Mouse (Mus musculus) heart, embryonic 16.5 days (tissue): Measurements from ENCODE around the gene Zbtb20. TPM values are rescaled to one million over a fixed set of nuclear protein-coding genes. Genes with fewer than 3 reads are reported as not detected.

Experiments used
- ATAC-seq: fragments of 200-750 bp; cut with Nextera tagmentation; replicated peaks from 2 replicates; pipeline ENCODE4 v1.8.0; 2017; ENCODE audit warnings: moderate number of reproducible peaks; ENCODE audit not compliant: insufficient read depth, low FRiP score; ENCODE audit errors: extremely low read depth
- H3K27ac ChIP-seq: fragments of 300-500 bp; sonication (generic); 2 replicates; pipeline ENCODE4 v1.5.1; 2014; ENCODE audit warnings: mild to moderate bottlenecking, low read length, control low read depth, moderate library complexity
- H3K27me3 ChIP-seq: fragments of 300-500 bp; sonication (generic); 2 replicates; pipeline ENCODE4 v1.6.1; 2014; ENCODE audit warnings: low read length, mixed read lengths; ENCODE audit not compliant: control insufficient read depth, insufficient read depth
- H3K36me3 ChIP-seq: fragments of 300-500 bp; sonication (generic); 2 replicates; pipeline ENCODE4 v1.6.1; 2014; ENCODE audit not compliant: control insufficient read depth, insufficient read depth
- H3K4me1 ChIP-seq: fragments of 300-500 bp; sonication (generic); 2 replicates; pipeline ENCODE4 v1.6.1; 2014; ENCODE audit warnings: low read length, mixed read lengths; ENCODE audit not compliant: control insufficient read depth, insufficient read depth
- H3K4me2 ChIP-seq: fragments of 300-500 bp; sonication (generic); 2 replicates; pipeline ENCODE4 v1.6.1; 2014; ENCODE audit warnings: low read depth, mild to moderate bottlenecking, control low read depth, low read length
- H3K4me3 ChIP-seq: fragments of 300-500 bp; sonication (generic); 2 replicates; pipeline ENCODE4 v1.5.1; 2014; ENCODE audit warnings: mild to moderate bottlenecking, control low read depth, low read length
- H3K9ac ChIP-seq: fragments of 300-500 bp; sonication (generic); 2 replicates; pipeline ENCODE4 v1.6.1; 2014; ENCODE audit warnings: low read length, control low read depth
- H3K9me3 ChIP-seq: fragments of 300-500 bp; sonication (generic); replicated peaks from 2 replicates; pipeline ENCODE4 v1.6.1; 2016; ENCODE audit warnings: low read length; ENCODE audit not compliant: control insufficient read depth
- WGBS: fragments of 180-500 bp; shearing (Covaris S2); extraction: QIAGEN DNeasy Blood & Tissue Kit; methylation state at CpG from one replicate; pipeline ENCODE4 v1.1.7; 2014; 5-methylcytosine and 5-hydroxymethylcytosine counted together
- polyA plus RNA-seq: library from polyadenylated mRNA; unstranded; fragments of >200 nt; fragmentation: Nextera tagmentation; extraction: Ambion mirVana; gene quantifications from 2 replicates; pipeline ENCODE4 v1.2.1, GENCODE M21; 2015

The Zbtb20 gene
- polyA plus RNA-seq, 1 experiment from 2014 or later, result 45.2 TPM

DNA sequence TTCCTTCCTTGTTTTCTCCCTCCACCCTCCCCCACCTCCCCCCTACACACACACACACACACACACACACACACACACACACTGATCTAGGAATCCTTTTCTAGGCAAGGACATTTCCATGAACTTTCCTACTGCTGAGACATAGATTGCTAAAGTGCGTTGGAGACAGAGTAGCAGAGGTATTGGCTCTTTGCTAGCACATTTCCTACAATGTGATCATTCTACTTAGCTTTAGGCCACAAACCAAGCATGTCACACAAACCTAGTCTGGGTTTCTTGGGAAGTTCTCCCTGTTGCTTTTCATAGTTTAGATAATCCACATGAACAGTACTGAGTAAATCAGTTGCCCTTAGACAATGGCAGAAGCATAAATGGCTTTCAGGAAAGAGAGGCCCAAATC lies 457.6 kb downstream of the Zbtb20 start:
- Histone ChIP-seq H3K9me3 (no peaks in the 10 kb centered on the region), H3K4me2 (no peak overlapping the region), H3K36me3 (no peaks in the 10 kb centered on the region), H3K4me1 (peaks cover 8% of the 10 kb centered on the region), H3K27me3 (no peaks in the 10 kb centered on the region), H3K9ac (no peak overlapping the region), H3K27ac (no peak overlapping the region), H3K4me3 (no peak overlapping the region)
- 79% methylated on average over 1 of the region's 1 CpGs for WGBS
- no peak for ATAC-seq

DNA sequence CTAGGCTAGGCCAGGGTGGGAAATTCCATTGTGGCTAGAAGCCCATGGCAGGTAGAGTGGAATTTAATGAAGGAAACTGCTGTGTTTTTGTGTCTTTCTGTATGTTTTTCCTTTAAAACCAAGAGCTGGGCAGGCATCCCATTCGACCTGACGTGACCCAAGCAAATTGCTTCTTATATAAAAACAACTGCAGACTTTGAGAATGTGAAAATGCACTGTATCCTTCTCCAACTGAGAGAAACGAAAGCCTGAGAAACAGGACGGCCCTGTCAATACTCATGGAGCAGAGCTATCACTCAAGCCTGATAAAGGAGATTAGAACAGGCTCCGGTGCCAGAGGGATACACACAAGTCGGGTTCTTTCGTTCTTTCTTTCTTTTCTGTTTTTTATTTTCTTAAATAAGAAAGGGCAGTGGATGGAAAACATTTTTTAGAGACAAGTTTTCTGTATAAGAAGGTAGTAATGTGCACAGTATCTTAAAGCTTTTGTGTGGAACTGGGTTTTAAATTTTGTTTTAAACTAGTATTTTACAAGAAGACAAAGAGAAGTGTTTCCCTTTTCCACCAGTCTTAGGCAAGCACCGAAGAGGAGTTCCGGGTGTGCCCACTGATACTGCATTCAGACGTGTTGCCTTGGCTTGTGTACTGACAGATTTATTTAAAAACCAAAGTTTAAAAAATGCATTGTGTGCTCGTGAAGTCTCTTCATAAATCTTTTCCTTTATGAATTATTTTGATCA lies 458.9 kb downstream of the Zbtb20 start:
- Histone ChIP-seq H3K4me3 (peak overlapping the region; percentile 15; the same call in 1 of the 2 replicates), H3K4me1 (peaks cover 8% of the 10 kb centered on the region), H3K9me3 (no peaks in the 10 kb centered on the region), H3K9ac (peak overlapping the region; percentile 26; the same call in 1 of the 2 replicates), H3K4me2 (peak overlapping the region; percentile 53), H3K36me3 (no peaks in the 10 kb centered on the region), H3K27ac (peak overlapping the region; percentile 61), H3K27me3 (no peaks in the 10 kb centered on the region)
- ATAC-seq, result no peak
- WGBS, result 28% methylated on average over 11 of the region's 11 CpGs

DNA sequence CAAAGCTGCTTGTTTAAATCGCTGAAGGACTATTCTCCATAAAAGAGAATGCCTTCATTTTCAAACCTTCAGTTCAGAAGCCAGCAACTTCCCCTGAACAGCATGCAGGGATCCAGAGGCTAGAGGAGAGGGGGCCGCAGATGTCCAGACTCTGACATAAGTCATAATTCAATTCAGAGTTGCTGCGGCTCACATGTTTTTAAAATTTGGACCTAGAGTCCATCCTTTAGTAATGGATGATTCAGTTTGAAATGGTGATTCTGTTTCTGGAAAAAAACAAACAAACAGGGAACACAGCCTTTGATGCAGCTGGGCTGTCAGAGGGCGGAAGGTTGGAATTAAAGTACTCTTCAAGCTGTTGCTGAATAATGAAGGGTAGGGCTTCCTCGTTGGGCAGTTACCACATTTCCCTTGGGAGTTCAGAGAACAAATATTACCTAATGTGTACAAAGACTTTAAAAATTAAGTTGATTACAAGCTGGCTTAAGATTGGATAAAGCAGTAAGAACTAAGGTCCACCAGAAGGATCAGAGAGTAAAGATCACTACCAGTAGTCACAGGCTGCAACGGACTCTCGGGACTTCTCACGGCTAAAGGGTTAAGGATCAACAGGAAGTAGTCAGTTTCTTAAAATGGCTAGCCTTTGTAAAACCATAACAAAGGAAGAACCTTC lies 459.6 kb downstream of the Zbtb20 start:
- Histone ChIP-seq H3K9me3 (no peaks in the 10 kb centered on the region), H3K27me3 (no peaks in the 10 kb centered on the region), H3K4me1 (peaks cover 8% of the 10 kb centered on the region), H3K4me3 (no peak overlapping the region), H3K9ac (0 out of 2 replicates have a peak overlapping the region, but pooled peaks have one; percentile 15), H3K4me2 (no peak overlapping the region), H3K36me3 (no peaks in the 10 kb centered on the region), H3K27ac (peak overlapping the region; percentile 61; the same call in 1 of the 2 replicates)
- ATAC-seq, result no peak
- 62% methylated on average over 8 of the region's 8 CpGs for WGBS

DNA sequence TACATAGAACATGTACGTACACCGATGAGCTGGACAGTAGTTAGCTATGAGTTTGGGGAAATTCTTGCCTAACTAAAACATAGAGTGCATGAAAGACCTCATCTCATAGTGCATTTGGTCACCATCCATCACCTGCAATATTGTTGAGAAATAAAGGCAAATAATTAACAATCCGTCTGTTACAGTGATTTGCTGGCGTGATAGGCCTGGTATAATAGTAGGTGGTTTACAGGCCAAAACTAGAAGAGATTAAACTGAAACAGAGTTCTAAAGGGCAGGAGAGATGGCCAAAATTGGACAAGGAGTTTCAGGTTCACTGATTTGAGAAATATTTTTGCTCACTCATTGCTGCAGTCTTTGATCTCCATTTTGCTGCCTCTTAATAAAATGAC lies 460.1 kb downstream of the Zbtb20 start:
- Histone ChIP-seq H3K27me3 (no peaks in the 10 kb centered on the region), H3K9me3 (no peaks in the 10 kb centered on the region), H3K27ac (0 out of 2 replicates have a peak overlapping the region, but pooled peaks have one; percentile 31), H3K4me1 (peaks cover 8% of the 10 kb centered on the region), H3K4me2 (no peak overlapping the region), H3K4me3 (no peak overlapping the region), H3K9ac (no peak overlapping the region), H3K36me3 (no peaks in the 10 kb centered on the region)
- 86% methylated on average over 4 of the region's 4 CpGs for WGBS
- ATAC-seq, result no peak

DNA sequence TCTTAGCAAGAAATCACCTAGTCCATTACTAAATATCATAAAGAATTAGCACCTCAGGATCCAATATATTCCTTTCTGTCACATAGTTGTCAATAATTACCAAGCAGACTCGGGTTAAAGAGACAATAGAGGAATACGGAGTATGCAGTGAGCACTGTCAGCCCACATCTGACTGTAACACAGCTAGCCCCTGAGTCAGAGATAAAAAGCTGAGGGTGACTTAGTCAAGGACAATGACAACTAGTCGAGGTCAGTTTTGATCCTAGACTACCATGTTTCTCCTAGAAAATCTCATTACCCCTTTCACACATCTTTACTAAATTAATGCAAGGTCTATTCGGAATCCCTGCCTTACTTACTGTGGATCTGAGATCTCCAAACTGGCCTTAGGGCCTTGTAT lies 465.0 kb downstream of the Zbtb20 start:
- no peak overlapping the region for H3K4me2 ChIP-seq
- ATAC-seq, result no peak
- WGBS, result 69% methylated on average over 4 of the region's 4 CpGs
- no peaks in the 10 kb centered on the region for H3K36me3 ChIP-seq
- H3K9ac ChIP-seq, result no peak overlapping the region
- H3K27ac ChIP-seq, result no peak overlapping the region
- no peak overlapping the region for H3K4me3 ChIP-seq
- H3K4me1 ChIP-seq, result no peaks in the 10 kb centered on the region
- no peaks in the 10 kb centered on the region for H3K9me3 ChIP-seq
- H3K27me3 ChIP-seq, result no peaks in the 10 kb centered on the region

DNA sequence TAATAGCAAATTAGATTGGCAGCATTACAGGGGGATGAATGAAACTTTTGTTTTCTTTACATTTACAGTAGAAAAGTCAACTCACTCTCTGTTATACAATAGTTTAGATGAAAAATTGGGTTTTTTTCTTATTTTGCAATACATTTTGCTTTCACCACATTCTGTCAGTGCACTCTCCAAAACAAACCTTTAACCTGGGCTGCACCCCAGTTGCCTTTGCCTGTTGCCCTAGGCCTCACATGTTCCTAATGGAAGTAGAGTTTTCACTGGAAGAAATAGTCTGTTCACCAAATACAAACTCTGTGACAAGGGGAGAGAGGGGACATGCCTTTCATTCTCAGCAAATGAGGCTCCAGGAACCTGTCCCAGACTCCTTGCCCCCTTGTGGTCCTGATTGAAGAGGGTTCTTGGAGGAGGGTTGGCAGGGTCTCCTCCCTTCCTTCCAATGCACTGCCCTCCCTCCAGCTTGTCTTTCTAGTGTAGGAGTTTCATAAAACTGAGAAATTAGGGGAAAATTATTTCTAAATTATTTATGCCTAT lies 466.3 kb downstream of the Zbtb20 start:
- Histone ChIP-seq H3K4me2 (no peak overlapping the region), H3K36me3 (no peaks in the 10 kb centered on the region), H3K27me3 (no peaks in the 10 kb centered on the region), H3K27ac (no peak overlapping the region), H3K4me3 (no peak overlapping the region), H3K4me1 (no peaks in the 10 kb centered on the region), H3K9ac (no peak overlapping the region), H3K9me3 (no peaks in the 10 kb centered on the region)
- ATAC-seq, result no peak

DNA sequence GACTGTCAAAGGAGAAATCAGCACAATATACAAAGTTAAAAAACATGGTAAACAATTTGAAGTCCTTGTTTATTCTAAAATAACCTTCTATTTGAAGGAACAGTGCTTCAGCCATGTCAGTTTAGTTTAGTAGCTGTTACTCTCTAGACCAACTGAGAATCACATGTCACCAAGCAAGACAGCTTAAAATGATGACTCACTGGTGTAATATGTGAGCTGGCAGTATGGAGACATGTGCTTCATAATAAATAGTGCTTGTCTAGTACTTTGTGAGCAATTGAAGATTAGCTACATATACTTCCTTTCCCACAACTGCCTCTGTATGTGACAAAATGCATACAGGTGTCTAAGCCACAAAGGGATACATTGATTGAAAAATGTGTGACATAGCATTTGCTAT lies 470.4 kb downstream of the Zbtb20 start:
- no peak overlapping the region for H3K27ac ChIP-seq
- H3K9ac ChIP-seq, result no peak overlapping the region
- no peak overlapping the region for H3K4me2 ChIP-seq
- no peaks in the 10 kb centered on the region for H3K4me1 ChIP-seq
- H3K9me3 ChIP-seq, result no peaks in the 10 kb centered on the region
- no peaks in the 10 kb centered on the region for H3K27me3 ChIP-seq
- ATAC-seq, result no peak
- H3K36me3 ChIP-seq, result no peaks in the 10 kb centered on the region
- H3K4me3 ChIP-seq, result no peak overlapping the region

DNA sequence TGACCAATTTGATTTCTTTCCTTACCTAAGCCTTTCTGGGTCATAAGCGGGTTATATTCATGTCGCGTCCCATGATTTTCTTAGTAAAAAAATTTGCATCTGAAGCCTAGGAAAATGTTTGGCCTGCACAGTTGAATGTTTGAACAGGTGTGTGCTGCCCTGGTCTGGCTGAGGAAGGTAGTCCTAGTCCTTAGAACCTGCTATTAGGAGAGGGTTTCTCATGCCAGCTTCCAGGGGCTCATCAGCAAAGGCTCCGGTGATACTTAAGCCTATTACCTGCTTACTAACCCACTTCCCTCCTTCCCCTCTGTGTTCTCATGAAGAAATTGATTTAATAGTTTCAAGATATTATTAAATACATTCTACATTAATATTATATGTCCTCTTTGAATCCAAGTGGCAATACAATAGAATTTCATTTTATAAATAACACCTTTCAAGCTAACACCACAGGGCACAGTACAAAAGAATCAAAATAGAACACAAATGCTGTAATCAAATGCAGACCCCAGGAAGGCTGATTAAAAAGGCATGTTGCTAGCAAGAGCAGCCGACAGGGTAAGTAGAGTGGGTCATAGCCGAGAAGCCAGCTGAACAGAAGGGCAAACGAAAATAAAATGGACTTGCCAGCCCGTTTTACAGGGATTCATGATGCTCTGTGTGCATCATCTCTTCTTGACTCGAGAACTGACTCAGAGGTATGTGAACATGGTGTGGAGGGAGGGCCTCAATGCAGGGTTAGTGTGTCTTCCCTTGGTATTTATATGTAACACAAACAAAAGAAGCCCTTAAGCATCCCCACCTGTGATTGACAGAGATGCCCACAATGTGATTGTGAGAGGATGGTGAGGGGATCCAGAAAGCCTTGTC lies 480.3 kb downstream of the Zbtb20 start:
- no peak for ATAC-seq
- Histone ChIP-seq H3K27ac (no peak overlapping the region), H3K27me3 (no peaks in the 10 kb centered on the region), H3K4me3 (no peak overlapping the region), H3K4me2 (no peak overlapping the region), H3K36me3 (no peaks in the 10 kb centered on the region), H3K9ac (no peak overlapping the region), H3K9me3 (no peaks in the 10 kb centered on the region), H3K4me1 (no peaks in the 10 kb centered on the region)
- 71% methylated on average over 9 of the region's 9 CpGs for WGBS
